ENCODE assay signal across 12 mouse cellular contexts in genomic region chr1:33523223-33523622, GRCm38 (mm10).
"Had no signal": no experiment of that assay in that cellular context is flagged by ENCODE, and none has a peak within 500 bp of the region (broad histone marks: within the 10 kb centered on the region; RNA-seq: fewer than 3 reads in every experiment).

No protein-coding gene starts in this region.

- DNase-seq: kidney, adult 11 months; kidney, adult 8-10 months; kidney, postnatal 10 days; kidney, postnatal 36 days; liver, embryonic 13.5 days; lung, adult 2 months; lung, postnatal 14 days; lung, postnatal 4 days; midbrain, embryonic 14.5 days; spleen, adult 18-20 months; thymus, adult 2 months; thymus, postnatal 25 days had no signal
